Mouse (Mus musculus): ENCODE measurements around the gene Otog.

The Otog gene

DNA sequence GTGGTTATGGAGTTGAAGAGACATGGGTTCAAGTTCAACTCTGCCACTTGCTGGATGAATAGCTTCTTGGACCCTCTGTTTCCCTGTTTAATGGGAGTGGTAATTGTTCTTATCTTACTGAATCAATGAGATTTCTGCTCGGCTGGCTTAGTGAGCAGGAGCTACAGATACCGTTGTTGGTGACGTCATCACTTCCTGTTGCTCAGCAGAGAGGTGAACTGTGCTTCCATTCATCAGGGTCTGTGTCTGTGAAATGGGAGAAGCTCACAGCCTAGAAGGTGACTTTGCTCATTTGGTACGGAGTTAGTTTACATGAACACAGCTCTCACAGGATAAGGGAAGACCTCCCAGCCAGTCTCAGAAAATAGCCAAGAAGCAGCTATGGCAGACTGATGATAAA, 113.1 kb downstream of the Otog start:
- no peak for DNase-seq (ENCODE audit: low read depth in 2 of 2, low spot score in 2 of 2)
